Mouse (Mus musculus) monocyte, adult 5-6 weeks (primary cell): ENCODE results near the gene Thbs3. TPM values are rescaled to one million over a fixed set of nuclear protein-coding genes. Genes with fewer than 3 reads are reported as not detected.
"Not testable (repeated sequence)": the region's sequence is repeated elsewhere in the genome, so short reads cannot be mapped to it uniquely, and the experiment has no call there.

ENCODE experiments used
- ATAC-seq: fragments of 153-309, 156-312 bp; replicated peaks from 2 replicates; pipeline ENCODE4 v1.8.0; 2017; ENCODE audit warnings: mild to moderate bottlenecking; ENCODE audit not compliant: low TSS enrichment, insufficient number of reproducible peaks, severe bottlenecking, poor library complexity, low FRiP score
- total RNA-seq: library from RNA; stranded (forward); fragments of 200-1000, 200-491, 200-594 nt; gene quantifications from 3 replicates; pipeline ENCODE4 v1.2.3, GENCODE M21; 2017

Gene Thbs3
- total RNA-seq, 1 experiment from 2014 or later: 0.95 TPM

GRCm38 (mm10) chr3:89193351-89193750 lies 21.6 kb upstream of the Thbs3 start:
- ATAC-seq: no peak

- no peak for ATAC-seq
Measured at GRCm38 (mm10) chr3:89193853-89194252, 21.1 kb upstream of the Thbs3 start.

GRCm38 (mm10) chr3:89195979-89196877 lies 18.8 kb upstream of the Thbs3 start:
- peak; percentile 94 for ATAC-seq

GRCm38 (mm10) chr3:89199839-89200238 lies 15.1 kb upstream of the Thbs3 start:
- no peak for ATAC-seq

- peak; percentile 86 for ATAC-seq
Measured at GRCm38 (mm10) chr3:89202253-89203141, 12.5 kb upstream of the Thbs3 start, which contains the start of gene Gba. TSS of gene Gba (plus strand) at chr3:89202928.

- ATAC-seq: no peak
Measured at GRCm38 (mm10) chr3:89203142-89203514, 11.9 kb upstream of the Thbs3 start.

GRCm38 (mm10) chr3:89206079-89206478 lies 8.9 kb upstream of the Thbs3 start:
- no peak for ATAC-seq

GRCm38 (mm10) chr3:89206695-89207094 lies 8.3 kb upstream of the Thbs3 start:
- no peak for ATAC-seq

GRCm38 (mm10) chr3:89208075-89208657 lies 6.8 kb upstream of the Thbs3 start:
- ATAC-seq: no peak

- ATAC-seq: no peak
Measured at GRCm38 (mm10) chr3:89208736-89209135, 6.2 kb upstream of the Thbs3 start.

- ATAC-seq: no peak
Measured at GRCm38 (mm10) chr3:89209731-89210130, 5.2 kb upstream of the Thbs3 start.

- no peak for ATAC-seq
Measured at GRCm38 (mm10) chr3:89210162-89210561, 4.8 kb upstream of the Thbs3 start.

- ATAC-seq: no peak
Measured at GRCm38 (mm10) chr3:89210731-89211130, 4.2 kb upstream of the Thbs3 start.

- ATAC-seq: peak; percentile 82
Measured at GRCm38 (mm10) chr3:89213803-89214530, 1.0 kb upstream of the Thbs3 start.

- ATAC-seq: peak; percentile 46
Measured at GRCm38 (mm10) chr3:89215853-89216252, 873 bp downstream of the Thbs3 start.

GRCm38 (mm10) chr3:89216407-89216806 lies 1.4 kb downstream of the Thbs3 start:
- ATAC-seq: not testable (repeated sequence)

GRCm38 (mm10) chr3:89218271-89218670 lies 3.3 kb downstream of the Thbs3 start:
- no peak for ATAC-seq

GRCm38 (mm10) chr3:89219546-89219945 lies 4.6 kb downstream of the Thbs3 start:
- ATAC-seq: no peak

- no peak for ATAC-seq
Measured at GRCm38 (mm10) chr3:89221167-89221566, 6.2 kb downstream of the Thbs3 start.
